Mouse (Mus musculus) heart, adult 2 months (tissue): ENCODE results near the gene Aldh18a1. TPM values are rescaled to one million over a fixed set of nuclear protein-coding genes. Genes with fewer than 3 reads are reported as not detected.
A peak's percentile ranks its signal among the peaks of the same experiment; 100 is the strongest.
"Not testable (repeated sequence)": the region's sequence is repeated elsewhere in the genome, so short reads cannot be mapped to it uniquely, and the experiment has no call there.

Experiments used
- DNase-seq, 2 experiments: peaks; one replicate each; pipeline ENCODE4 v3.0.0; 2021
- H3K27ac ChIP-seq: fragments of 200-600 bp; 2 replicates; pipeline ENCODE4 v1.8.1; 2022
- H3K27me3 ChIP-seq: fragments of 200-500 bp; 2 replicates; pipeline ENCODE4 v1.6.1; 2012; ENCODE audit warnings: mild to moderate bottlenecking, low read length, inconsistent platforms, mixed read lengths; ENCODE audit not compliant: control insufficient read depth, insufficient read depth
- H3K36me3 ChIP-seq: fragments of 200-500 bp; 2 replicates; pipeline ENCODE4 v1.6.1; 2012; ENCODE audit warnings: low read length, inconsistent platforms; ENCODE audit not compliant: control insufficient read depth, insufficient read depth
- H3K4me1 ChIP-seq: fragments of 200-500 bp; 2 replicates; pipeline ENCODE4 v1.6.1; 2011; ENCODE audit warnings: low read length; ENCODE audit not compliant: control insufficient read depth, insufficient read depth
- H3K4me3 ChIP-seq: fragments of 200-600 bp; 2 replicates; pipeline ENCODE4 v1.8.1; 2022
- H3K79me2 ChIP-seq: fragments of 200-500 bp; replicated peaks from 2 replicates; pipeline ENCODE4 v1.6.1; 2012; ENCODE audit warnings: mild to moderate bottlenecking, inconsistent platforms, low read length, moderate library complexity, mixed read lengths; ENCODE audit not compliant: control insufficient read depth, insufficient read depth
- H3K9ac ChIP-seq: fragments of 200-500 bp; 2 replicates; pipeline ENCODE4 v1.6.1; 2012; ENCODE audit warnings: low read depth, mild to moderate bottlenecking, control low read depth, inconsistent platforms, low read length, mixed read lengths
- CTCF ChIP-seq: fragments of 200-600 bp; IDR thresholded peaks from 2 replicates; pipeline ENCODE4 v1.8.1; 2022; ENCODE audit warnings: antibody characterized with exemption, mild to moderate bottlenecking, moderate library complexity
- EP300 ChIP-seq: fragments of 200-500 bp; IDR thresholded peaks from 2 replicates; pipeline ENCODE4 v1.6.1; 2011; ENCODE audit warnings: low read depth, low read length, control low read depth; ENCODE audit not compliant: insufficient read depth
- POLR2A ChIP-seq: fragments of 200-500 bp; IDR thresholded peaks from 2 replicates; pipeline ENCODE4 v1.6.1; 2011; ENCODE audit warnings: mild to moderate bottlenecking, low read depth, low read length, control low read depth; ENCODE audit not compliant: insufficient read depth
- WGBS: fragments of 180-500 bp; shearing (Covaris S2); methylation state at CpG from one replicate; pipeline ENCODE4 v1.1.7; 2018; 5-methylcytosine and 5-hydroxymethylcytosine counted together
- intact Hi-C: fragments of 180-260 bp; cut with DNase I; formaldehyde crosslinking; loops from one replicate; pipeline ENCODE4 v1.15.1; 2025
- polyA plus RNA-seq: library from polyadenylated mRNA; depleted of rRNA; stranded (reverse); fragments of >200 nt; gene quantifications from 2 replicates; pipeline ENCODE4 v1.2.3, GENCODE M21; 2012
- total RNA-seq, 2 experiments: library from RNA; stranded (reverse); gene quantifications; 2 replicates each; pipeline ENCODE4 v1.2.3; 2021

The Aldh18a1 gene
- total and polyA plus RNA-seq, 3 experiments = 4.4 to 7.9 (median 7.6) TPM

GRCm38 (mm10) chr19:40581662-40582061 lies 6.6 kb downstream of the Aldh18a1 start:
- Histone ChIP-seq H3K79me2 (no peaks in the 10 kb centered on the region), H3K27ac (no peak overlapping the region), H3K4me1 (peaks cover 1% of the 10 kb centered on the region; the same call in 1 of the 2 replicates), H3K36me3 (no peaks in the 10 kb centered on the region), H3K27me3 (no peaks in the 10 kb centered on the region), H3K4me3 (no peak overlapping the region), H3K9ac (no peak overlapping the region)
- TF ChIP-seq CTCF (no peak), EP300 (no peak), POLR2A (no peak)
- WGBS = 34% methylated on average over 5 of the region's 5 CpGs
- no peak for DNase-seq
- intact Hi-C loops = no loop called here

GRCm38 (mm10) chr19:40580902-40581301 lies 7.4 kb downstream of the Aldh18a1 start:
- TF ChIP-seq CTCF (no peak), POLR2A (no peak), EP300 (no peak)
- peaks cover 1% of the 10 kb centered on the region; the same call in 1 of the 2 replicates for H3K4me1 ChIP-seq
- DNase-seq = no peak
- H3K27me3 ChIP-seq = no peaks in the 10 kb centered on the region
- H3K79me2 ChIP-seq = no peaks in the 10 kb centered on the region
- H3K36me3 ChIP-seq = no peaks in the 10 kb centered on the region
- intact Hi-C loops = no loop called here
- H3K9ac ChIP-seq = no peak overlapping the region
- H3K27ac ChIP-seq = no peak overlapping the region
- 75% methylated on average over 2 of the region's 2 CpGs for WGBS
- no peak overlapping the region for H3K4me3 ChIP-seq

- Histone ChIP-seq H3K27me3 (no peaks in the 10 kb centered on the region), H3K27ac (no peak overlapping the region), H3K4me1 (peaks cover 2% of the 10 kb centered on the region), H3K9ac (no peak overlapping the region), H3K4me3 (no peak overlapping the region), H3K36me3 (no peaks in the 10 kb centered on the region), H3K79me2 (no peaks in the 10 kb centered on the region)
- DNase-seq = no peak
- 80% methylated on average over 5 of the region's 5 CpGs for WGBS
- intact Hi-C loops = no loop called here
- no peak for TF ChIP-seq CTCF
- TF ChIP-seq POLR2A = no peak
- TF ChIP-seq EP300 = no peak
Observed at GRCm38 (mm10) chr19:40575438-40575837, 12.8 kb downstream of the Aldh18a1 start.

- Histone ChIP-seq H3K4me3 (no peak overlapping the region), H3K36me3 (no peaks in the 10 kb centered on the region), H3K27me3 (no peaks in the 10 kb centered on the region), H3K27ac (no peak overlapping the region), H3K9ac (no peak overlapping the region), H3K4me1 (peaks cover 2% of the 10 kb centered on the region), H3K79me2 (no peaks in the 10 kb centered on the region)
- 62% methylated on average over 9 of the region's 9 CpGs for whole genome bisulfite sequencing
- intact Hi-C loops = no loop called here
- TF ChIP-seq CTCF = no peak
- TF ChIP-seq EP300 = 0 out of 2 replicates have a peak, but pooled peaks have one; percentile 32
- peak; percentile 38 to 55 for DNase-seq
Observed at GRCm38 (mm10) chr19:40570726-40571125, 17.5 kb downstream of the Aldh18a1 start.

GRCm38 (mm10) chr19:40567616-40568015 lies 20.6 kb downstream of the Aldh18a1 start:
- DNase-seq = no peak
- H3K79me2 ChIP-seq = no peaks in the 10 kb centered on the region
- 68% methylated on average over 3 of the region's 3 CpGs for WGBS
- TF ChIP-seq POLR2A (no peak), CTCF (no peak), EP300 (no peak)
- no peaks in the 10 kb centered on the region for H3K27me3 ChIP-seq
- no peak overlapping the region for H3K27ac ChIP-seq
- H3K9ac ChIP-seq = no peak overlapping the region
- peaks cover 2% of the 10 kb centered on the region for H3K4me1 ChIP-seq
- intact Hi-C loops = no loop called here
- no peak overlapping the region for H3K4me3 ChIP-seq
- H3K36me3 ChIP-seq = no peaks in the 10 kb centered on the region

- H3K27ac ChIP-seq = no peak overlapping the region
- intact Hi-C loops = no loop called here
- no peaks in the 10 kb centered on the region for H3K36me3 ChIP-seq
- no peaks in the 10 kb centered on the region for H3K4me1 ChIP-seq
- no peak for DNase-seq
- H3K79me2 ChIP-seq = no peaks in the 10 kb centered on the region
- H3K9ac ChIP-seq = no peak overlapping the region
- no peaks in the 10 kb centered on the region for H3K27me3 ChIP-seq
- WGBS = 85% methylated on average over 10 of the region's 10 CpGs
- TF ChIP-seq CTCF (no peak), POLR2A (no peak), EP300 (no peak)
- no peak overlapping the region for H3K4me3 ChIP-seq
Observed at GRCm38 (mm10) chr19:40563880-40564645, 24.2 kb downstream of the Aldh18a1 start.

- WGBS = 65% methylated on average over 15 of the region's 31 CpGs
- H3K4me1 ChIP-seq, H3K4me3 ChIP-seq, H3K36me3 ChIP-seq, H3K79me2 ChIP-seq, H3K27me3 ChIP-seq, intact Hi-C loops, H3K27ac ChIP-seq, DNase-seq, H3K9ac ChIP-seq: not testable (repeated sequence)
Observed at GRCm38 (mm10) chr19:40561521-40561920, 26.7 kb downstream of the Aldh18a1 start.
